Mouse (Mus musculus): ENCODE data around the gene Catsperg1.

DNA sequence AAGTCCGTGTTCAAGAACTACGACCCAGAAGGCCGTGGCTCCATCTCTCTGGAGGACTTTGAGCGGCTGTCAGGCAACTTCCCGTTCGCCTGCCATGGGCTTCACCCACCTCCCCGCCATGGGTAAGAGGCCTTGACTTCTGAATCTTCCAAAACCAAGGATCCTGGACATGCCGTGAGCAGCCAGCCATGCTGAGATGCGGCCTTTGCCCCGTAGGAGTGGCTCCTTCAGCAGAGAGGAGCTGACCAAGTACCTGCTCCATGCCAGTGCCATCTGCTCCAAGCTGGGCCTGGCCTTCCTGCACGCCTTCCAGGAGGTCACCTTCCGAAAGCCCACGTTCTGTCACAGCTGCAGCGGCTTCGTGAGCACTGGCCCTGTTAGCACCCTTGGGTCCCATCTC, 65.1 kb downstream of the Catsperg1 start:
- TF ChIP-seq POLR2A (IDR thresholded peaks at IDR 0.05; ENCODE audit: low read depth, low read length), result no peak
- TF ChIP-seq CTCF (IDR thresholded peaks at IDR 0.05; ENCODE audit: borderline replicate concordance, insufficient read depth, low read length), result no peak

Data from embryonic fibroblast, embryonic 13.5 days (primary cell).